Mouse (Mus musculus): Measurements from ENCODE around the gene Pla2g4d. TPM values are rescaled to one million over a fixed set of nuclear protein-coding genes. Genes with fewer than 3 reads are reported as not detected.

Pla2g4d gene
- polyA plus RNA-seq (2015; fragmentation: Nextera tagmentation; extraction: Ambion mirVana), result 0.56 and 1.4 TPM in 2 replicates

GRCm38 (mm10) chr2:120288995-120289394 lies at the start of gene Pla2g4d:
Gene Pla2g4d, minus strand, starts transcription at chr2:120289197.
- Histone ChIP-seq H3K9ac (no peak within 1 kb of the TSS), H3K4me2 (replicated peaks) (no peak within 1 kb of the TSS), H3K27me3 (no peaks in the 10 kb centered on the region), H3K27ac (replicated peaks) (no peak within 1 kb of the TSS), H3K36me3 (no peaks in the 10 kb centered on the region), H3K4me3 (replicated peaks) (no peak within 1 kb of the TSS), H3K9me3 (replicated peaks) (no peaks in the 10 kb centered on the region), H3K4me1 (no peaks in the 10 kb centered on the region)
- no peak for ATAC-seq (ENCODE audit: insufficient number of reproducible peaks, low FRiP score, low TSS enrichment, low read depth)
- WGBS, result 70% methylated on average over 5 of the region's 5 CpGs

- 64% methylated on average over 2 of the region's 2 CpGs for WGBS
These were observed 48.9 kb upstream of the Pla2g4d start for GRCm38 (mm10) chr2:120337886-120338285.

GRCm38 (mm10) chr2:120331575-120331974 lies 42.6 kb upstream of the Pla2g4d start:
- no peak overlapping the region for H3K9ac ChIP-seq
- ATAC-seq (ENCODE audit: insufficient number of reproducible peaks, low FRiP score, low TSS enrichment, low read depth), result no peak
- H3K4me2 ChIP-seq (replicated peaks), result no peak overlapping the region
- no peak overlapping the region for H3K27ac ChIP-seq (replicated peaks)
- H3K36me3 ChIP-seq, result peaks cover 69% of the 10 kb centered on the region
- WGBS, result 69% methylated on average over 4 of the region's 4 CpGs
- no peaks in the 10 kb centered on the region for H3K27me3 ChIP-seq
- no peak overlapping the region for H3K4me3 ChIP-seq (replicated peaks)
- no peaks in the 10 kb centered on the region for H3K4me1 ChIP-seq
- H3K9me3 ChIP-seq (replicated peaks), result no peaks in the 10 kb centered on the region

More at GRCm38 (mm10) chr2:120337886-120338285, 48.9 kb upstream of the Pla2g4d start:
- Histone ChIP-seq H3K9ac (no peak overlapping the region), H3K27me3 (no peaks in the 10 kb centered on the region), H3K36me3 (peaks cover 70% of the 10 kb centered on the region), H3K9me3 (replicated peaks) (no peaks in the 10 kb centered on the region), H3K4me2 (replicated peaks) (no peak overlapping the region), H3K27ac (replicated peaks) (no peak overlapping the region), H3K4me3 (replicated peaks) (no peak overlapping the region), H3K4me1 (no peaks in the 10 kb centered on the region)
- no peak for ATAC-seq (ENCODE audit: insufficient number of reproducible peaks, low FRiP score, low TSS enrichment, low read depth)

- no peak for ATAC-seq (ENCODE audit: insufficient number of reproducible peaks, low FRiP score, low TSS enrichment, low read depth)
- H3K36me3 ChIP-seq, result peaks cover 35% of the 10 kb centered on the region
- H3K4me2 ChIP-seq (replicated peaks), result no peak overlapping the region
- H3K9me3 ChIP-seq (replicated peaks), result no peaks in the 10 kb centered on the region
- H3K4me3 ChIP-seq (replicated peaks), result no peak overlapping the region
- no peak overlapping the region for H3K27ac ChIP-seq (replicated peaks)
- no peaks in the 10 kb centered on the region for H3K27me3 ChIP-seq
- H3K9ac ChIP-seq, result no peak overlapping the region
- 63% methylated on average over 4 of the region's 4 CpGs for WGBS
- H3K4me1 ChIP-seq, result no peaks in the 10 kb centered on the region
These were observed 26.1 kb upstream of the Pla2g4d start for GRCm38 (mm10) chr2:120315077-120315476.

GRCm38 (mm10) chr2:120314487-120314886 lies 25.5 kb upstream of the Pla2g4d start:
- H3K27ac ChIP-seq (replicated peaks), result 0 out of 2 replicates have a peak overlapping the region, but pooled peaks have one; percentile 44
- ATAC-seq (ENCODE audit: insufficient number of reproducible peaks, low FRiP score, low TSS enrichment, low read depth), result no peak
- 85% methylated on average over 4 of the region's 4 CpGs for WGBS

GRCm38 (mm10) chr2:120313976-120314375 lies 25.0 kb upstream of the Pla2g4d start, which contains the start of gene Pla2g4f:
Gene Pla2g4f, minus strand, starts transcription at chr2:120314165.
- Histone ChIP-seq H3K4me2 (replicated peaks) (no peak within 1 kb of the TSS), H3K9ac (no peak within 1 kb of the TSS), H3K4me1 (no peaks in the 10 kb centered on the region), H3K27me3 (no peaks in the 10 kb centered on the region), H3K9me3 (replicated peaks) (no peaks in the 10 kb centered on the region), H3K36me3 (peaks cover 29% of the 10 kb centered on the region), H3K4me3 (replicated peaks) (no peak within 1 kb of the TSS), H3K27ac (replicated peaks) (peak within 1 kb of the TSS; percentile 44)
- 43% methylated on average over 3 of the region's 3 CpGs for WGBS
- peak; percentile 50; the same call in 1 of the 2 replicates for ATAC-seq (ENCODE audit: insufficient number of reproducible peaks, low FRiP score, low TSS enrichment, low read depth)

More at GRCm38 (mm10) chr2:120314487-120314886, 25.5 kb upstream of the Pla2g4d start:
- H3K9ac ChIP-seq, result no peak overlapping the region
- no peaks in the 10 kb centered on the region for H3K9me3 ChIP-seq (replicated peaks)
- peaks cover 34% of the 10 kb centered on the region for H3K36me3 ChIP-seq
- H3K4me2 ChIP-seq (replicated peaks), result no peak overlapping the region
- no peaks in the 10 kb centered on the region for H3K4me1 ChIP-seq
- no peak overlapping the region for H3K4me3 ChIP-seq (replicated peaks)
- H3K27me3 ChIP-seq, result no peaks in the 10 kb centered on the region

GRCm38 (mm10) chr2:120312276-120312825 lies 23.4 kb upstream of the Pla2g4d start:
- WGBS, result 79% methylated on average over 7 of the region's 7 CpGs
- Histone ChIP-seq H3K36me3 (peaks cover 14% of the 10 kb centered on the region), H3K9ac (no peak overlapping the region), H3K4me1 (no peaks in the 10 kb centered on the region), H3K27me3 (no peaks in the 10 kb centered on the region), H3K4me3 (replicated peaks) (no peak overlapping the region), H3K4me2 (replicated peaks) (no peak overlapping the region), H3K9me3 (replicated peaks) (no peaks in the 10 kb centered on the region), H3K27ac (replicated peaks) (no peak overlapping the region)
- no peak for ATAC-seq (ENCODE audit: insufficient number of reproducible peaks, low FRiP score, low TSS enrichment, low read depth)

- no peak overlapping the region for H3K4me2 ChIP-seq (replicated peaks)
- 28% methylated on average over 3 of the region's 3 CpGs for whole genome bisulfite sequencing
- ATAC-seq (ENCODE audit: insufficient number of reproducible peaks, low FRiP score, low TSS enrichment, low read depth), result no peak
- no peak overlapping the region for H3K9ac ChIP-seq
- H3K9me3 ChIP-seq (replicated peaks), result no peaks in the 10 kb centered on the region
- no peaks in the 10 kb centered on the region for H3K4me1 ChIP-seq
- H3K27me3 ChIP-seq, result no peaks in the 10 kb centered on the region
- no peak overlapping the region for H3K4me3 ChIP-seq (replicated peaks)
- H3K27ac ChIP-seq (replicated peaks), result no peak overlapping the region
- H3K36me3 ChIP-seq, result no peaks in the 10 kb centered on the region
These were observed 15.1 kb upstream of the Pla2g4d start for GRCm38 (mm10) chr2:120304113-120304512.

- no peaks in the 10 kb centered on the region for H3K4me1 ChIP-seq
- no peaks in the 10 kb centered on the region for H3K36me3 ChIP-seq
- ATAC-seq (ENCODE audit: insufficient number of reproducible peaks, low FRiP score, low TSS enrichment, low read depth), result no peak
- no peak overlapping the region for H3K4me3 ChIP-seq (replicated peaks)
- H3K27ac ChIP-seq (replicated peaks), result no peak overlapping the region
- no peaks in the 10 kb centered on the region for H3K9me3 ChIP-seq (replicated peaks)
- H3K27me3 ChIP-seq, result no peaks in the 10 kb centered on the region
- H3K9ac ChIP-seq, result no peak overlapping the region
- 90% methylated on average over 6 of the region's 6 CpGs for WGBS
- H3K4me2 ChIP-seq (replicated peaks), result no peak overlapping the region
These were observed 12.1 kb upstream of the Pla2g4d start for GRCm38 (mm10) chr2:120301076-120301475.

GRCm38 (mm10) chr2:120299866-120300265 lies 10.9 kb upstream of the Pla2g4d start:
- Histone ChIP-seq H3K9me3 (replicated peaks) (no peaks in the 10 kb centered on the region), H3K36me3 (no peaks in the 10 kb centered on the region), H3K27ac (replicated peaks) (no peak overlapping the region), H3K4me2 (replicated peaks) (no peak overlapping the region), H3K4me3 (replicated peaks) (no peak overlapping the region), H3K4me1 (no peaks in the 10 kb centered on the region), H3K9ac (no peak overlapping the region), H3K27me3 (no peaks in the 10 kb centered on the region)
- WGBS, result 76% methylated on average over 4 of the region's 4 CpGs
- ATAC-seq (ENCODE audit: insufficient number of reproducible peaks, low FRiP score, low TSS enrichment, low read depth), result peak; percentile 51; the same call in 1 of the 2 replicates

GRCm38 (mm10) chr2:120296160-120296559 lies 7.2 kb upstream of the Pla2g4d start:
- Histone ChIP-seq H3K4me2 (replicated peaks) (no peak overlapping the region), H3K36me3 (no peaks in the 10 kb centered on the region), H3K9me3 (replicated peaks) (no peaks in the 10 kb centered on the region), H3K27ac (replicated peaks) (no peak overlapping the region), H3K4me1 (no peaks in the 10 kb centered on the region), H3K9ac (no peak overlapping the region), H3K4me3 (replicated peaks) (no peak overlapping the region), H3K27me3 (no peaks in the 10 kb centered on the region)
- WGBS, result 22% methylated on average over 2 of the region's 2 CpGs
- no peak for ATAC-seq (ENCODE audit: insufficient number of reproducible peaks, low FRiP score, low TSS enrichment, low read depth)

GRCm38 (mm10) chr2:120291471-120292078 lies 2.6 kb upstream of the Pla2g4d start:
- no peak for ATAC-seq (ENCODE audit: insufficient number of reproducible peaks, low FRiP score, low TSS enrichment, low read depth)
- Histone ChIP-seq H3K4me2 (replicated peaks) (no peak overlapping the region), H3K9ac (no peak overlapping the region), H3K27ac (replicated peaks) (no peak overlapping the region), H3K4me3 (replicated peaks) (no peak overlapping the region), H3K36me3 (no peaks in the 10 kb centered on the region), H3K4me1 (no peaks in the 10 kb centered on the region), H3K9me3 (replicated peaks) (no peaks in the 10 kb centered on the region), H3K27me3 (no peaks in the 10 kb centered on the region)
- WGBS, result 83% methylated on average over 8 of the region's 9 CpGs

Measured in embryonic facial prominence, embryonic 15.5 days (tissue).